Mouse (Mus musculus): ENCODE results near the gene Hoxb2. TPM values are rescaled to one million over a fixed set of nuclear protein-coding genes. Genes with fewer than 3 reads are reported as not detected.

The Hoxb2 gene
- polyA plus RNA-seq, 1 experiment from 2014 or later = 32.9 TPM

GRCm38 (mm10) chr11:96348141-96348928 lies 2.0 kb upstream of the Hoxb2 start:
- H3K9ac ChIP-seq = peak overlapping the region; percentile 30
- H3K27ac ChIP-seq (replicated peaks) = peak overlapping the region; percentile 97
- WGBS = 4% methylated on average over 21 of the region's 21 CpGs
- H3K4me1 ChIP-seq (replicated peaks) = peaks cover 62% of the 10 kb centered on the region
- no peak for ATAC-seq (ENCODE audit: low FRiP score, low read depth)
- no peaks in the 10 kb centered on the region for H3K9me3 ChIP-seq
- H3K4me2 ChIP-seq = peak overlapping the region; percentile 60
- H3K4me3 ChIP-seq = peak overlapping the region; percentile 19; the same call in 1 of the 2 replicates
- peaks cover 21% of the 10 kb centered on the region for H3K27me3 ChIP-seq
- no peaks in the 10 kb centered on the region for H3K36me3 ChIP-seq

GRCm38 (mm10) chr11:96348988-96349387 lies 1.3 kb upstream of the Hoxb2 start:
- Histone ChIP-seq H3K36me3 (no peaks in the 10 kb centered on the region), H3K27me3 (peaks cover 18% of the 10 kb centered on the region), H3K9ac (0 out of 2 replicates have a peak overlapping the region, but pooled peaks have one; percentile 30), H3K4me3 (0 out of 2 replicates have a peak overlapping the region, but pooled peaks have one; percentile 1), H3K4me2 (peak overlapping the region; percentile 60), H3K4me1 (replicated peaks) (peaks cover 58% of the 10 kb centered on the region), H3K27ac (replicated peaks) (peak overlapping the region; percentile 97), H3K9me3 (no peaks in the 10 kb centered on the region)
- 14% methylated on average over 3 of the region's 3 CpGs for WGBS
- ATAC-seq (ENCODE audit: low FRiP score, low read depth) = no peak

GRCm38 (mm10) chr11:96349491-96350340 lies 609 bp upstream of the Hoxb2 start:
- ATAC-seq (ENCODE audit: low FRiP score, low read depth) = no peak
- H3K36me3 ChIP-seq = no peaks in the 10 kb centered on the region
- H3K27me3 ChIP-seq = peaks cover 15% of the 10 kb centered on the region
- peak overlapping the region; percentile 60 for H3K4me2 ChIP-seq
- no peaks in the 10 kb centered on the region for H3K9me3 ChIP-seq
- WGBS = 1% methylated on average over 14 of the region's 14 CpGs
- H3K9ac ChIP-seq = peak overlapping the region; percentile 19; the same call in 1 of the 2 replicates
- H3K27ac ChIP-seq (replicated peaks) = peak overlapping the region; percentile 97
- peaks cover 50% of the 10 kb centered on the region for H3K4me1 ChIP-seq (replicated peaks)
- peak overlapping the region; percentile 1; the same call in 1 of the 2 replicates for H3K4me3 ChIP-seq

GRCm38 (mm10) chr11:96350791-96351190 lies 466 bp downstream of the Hoxb2 start:
- no peak for ATAC-seq (ENCODE audit: low FRiP score, low read depth)
- H3K4me2 ChIP-seq = peak overlapping the region; percentile 60
- H3K4me3 ChIP-seq = no peak overlapping the region
- no peaks in the 10 kb centered on the region for H3K9me3 ChIP-seq
- peaks cover 12% of the 10 kb centered on the region for H3K27me3 ChIP-seq
- H3K27ac ChIP-seq (replicated peaks) = peak overlapping the region; percentile 97
- H3K36me3 ChIP-seq = no peaks in the 10 kb centered on the region
- WGBS = 11% methylated on average over 2 of the region's 2 CpGs
- no peak overlapping the region for H3K9ac ChIP-seq
- peaks cover 45% of the 10 kb centered on the region for H3K4me1 ChIP-seq (replicated peaks)

- peaks cover 12% of the 10 kb centered on the region for H3K27me3 ChIP-seq
- no peaks in the 10 kb centered on the region for H3K36me3 ChIP-seq
- peak overlapping the region; percentile 55 for H3K4me3 ChIP-seq
- peak overlapping the region; percentile 76 for H3K9ac ChIP-seq
- H3K9me3 ChIP-seq = no peaks in the 10 kb centered on the region
- 1% methylated on average over 11 of the region's 11 CpGs for WGBS
- peak overlapping the region; percentile 97 for H3K27ac ChIP-seq (replicated peaks)
- peak overlapping the region; percentile 60 for H3K4me2 ChIP-seq
- H3K4me1 ChIP-seq (replicated peaks) = peaks cover 42% of the 10 kb centered on the region
- peak; percentile 44; the same call in 1 of the 2 replicates for ATAC-seq (ENCODE audit: low FRiP score, low read depth)
Measured at GRCm38 (mm10) chr11:96351312-96351711, 987 bp downstream of the Hoxb2 start.

- WGBS = under 1% methylated on average over 21 of the region's 22 CpGs
- no peaks in the 10 kb centered on the region for H3K36me3 ChIP-seq
- H3K9me3 ChIP-seq = no peaks in the 10 kb centered on the region
- peak overlapping the region; percentile 97 for H3K27ac ChIP-seq (replicated peaks)
- H3K4me2 ChIP-seq = peak overlapping the region; percentile 60
- H3K27me3 ChIP-seq = 0 out of 2 replicates have a peak, but pooled peaks cover 11% of the 10 kb centered on the region
- peaks cover 37% of the 10 kb centered on the region for H3K4me1 ChIP-seq (replicated peaks)
- H3K9ac ChIP-seq = peak overlapping the region; percentile 76
- peak overlapping the region; percentile 55 for H3K4me3 ChIP-seq
- no peak for ATAC-seq (ENCODE audit: low FRiP score, low read depth)
Measured at GRCm38 (mm10) chr11:96351831-96352230, 1.5 kb downstream of the Hoxb2 start.

GRCm38 (mm10) chr11:96352691-96353521 lies 2.6 kb downstream of the Hoxb2 start:
- Histone ChIP-seq H3K36me3 (no peaks in the 10 kb centered on the region), H3K4me1 (replicated peaks) (peaks cover 30% of the 10 kb centered on the region), H3K27ac (replicated peaks) (peak overlapping the region; percentile 97), H3K9ac (peak overlapping the region; percentile 76), H3K4me3 (peak overlapping the region; percentile 55), H3K4me2 (peak overlapping the region; percentile 60), H3K9me3 (no peaks in the 10 kb centered on the region), H3K27me3 (peaks cover 17% of the 10 kb centered on the region; the same call in 1 of the 2 replicates)
- under 1% methylated on average over 75 of the region's 75 CpGs for WGBS
- no peak for ATAC-seq (ENCODE audit: low FRiP score, low read depth)

GRCm38 (mm10) chr11:96353522-96353841 lies 3.2 kb downstream of the Hoxb2 start:
- WGBS = under 1% methylated on average over 14 of the region's 14 CpGs
- Histone ChIP-seq H3K4me2 (peak overlapping the region; percentile 60), H3K36me3 (no peaks in the 10 kb centered on the region), H3K27ac (replicated peaks) (peak overlapping the region; percentile 97), H3K27me3 (peaks cover 17% of the 10 kb centered on the region; the same call in 1 of the 2 replicates), H3K9ac (peak overlapping the region; percentile 76), H3K4me3 (peak overlapping the region; percentile 55), H3K9me3 (no peaks in the 10 kb centered on the region), H3K4me1 (replicated peaks) (peaks cover 24% of the 10 kb centered on the region)
- ATAC-seq (ENCODE audit: low FRiP score, low read depth) = no peak

GRCm38 (mm10) chr11:96353939-96354338 lies 3.6 kb downstream of the Hoxb2 start:
- Histone ChIP-seq H3K27me3 (peaks cover 20% of the 10 kb centered on the region; the same call in 1 of the 2 replicates), H3K9me3 (no peaks in the 10 kb centered on the region), H3K27ac (replicated peaks) (peak overlapping the region; percentile 97), H3K9ac (peak overlapping the region; percentile 50), H3K4me1 (replicated peaks) (peaks cover 22% of the 10 kb centered on the region), H3K4me2 (peak overlapping the region; percentile 60), H3K4me3 (peak overlapping the region; percentile 55), H3K36me3 (no peaks in the 10 kb centered on the region)
- 6% methylated on average over 8 of the region's 8 CpGs for WGBS
- ATAC-seq (ENCODE audit: low FRiP score, low read depth) = no peak

GRCm38 (mm10) chr11:96354376-96354775 lies 4.1 kb downstream of the Hoxb2 start:
- Histone ChIP-seq H3K4me3 (peak overlapping the region; percentile 55), H3K27ac (replicated peaks) (peak overlapping the region; percentile 97), H3K36me3 (no peaks in the 10 kb centered on the region), H3K9ac (peak overlapping the region; percentile 50), H3K9me3 (no peaks in the 10 kb centered on the region), H3K4me1 (replicated peaks) (peaks cover 18% of the 10 kb centered on the region), H3K4me2 (peak overlapping the region; percentile 60), H3K27me3 (peaks cover 22% of the 10 kb centered on the region; the same call in 1 of the 2 replicates)
- under 1% methylated on average over 25 of the region's 25 CpGs for WGBS
- ATAC-seq (ENCODE audit: low FRiP score, low read depth) = no peak

GRCm38 (mm10) chr11:96354801-96355311 lies 4.5 kb downstream of the Hoxb2 start:
- peak overlapping the region; percentile 97 for H3K27ac ChIP-seq (replicated peaks)
- H3K36me3 ChIP-seq = no peaks in the 10 kb centered on the region
- H3K9ac ChIP-seq = peak overlapping the region; percentile 50
- H3K4me3 ChIP-seq = peak overlapping the region; percentile 55
- ATAC-seq (ENCODE audit: low FRiP score, low read depth) = no peak
- H3K27me3 ChIP-seq = peaks cover 22% of the 10 kb centered on the region; the same call in 1 of the 2 replicates
- no peaks in the 10 kb centered on the region for H3K9me3 ChIP-seq
- H3K4me2 ChIP-seq = peak overlapping the region; percentile 60
- 3% methylated on average over 9 of the region's 9 CpGs for WGBS
- peaks cover 13% of the 10 kb centered on the region for H3K4me1 ChIP-seq (replicated peaks)
